Mouse (Mus musculus): Measurements from ENCODE around the gene Bcas3.

DNA sequence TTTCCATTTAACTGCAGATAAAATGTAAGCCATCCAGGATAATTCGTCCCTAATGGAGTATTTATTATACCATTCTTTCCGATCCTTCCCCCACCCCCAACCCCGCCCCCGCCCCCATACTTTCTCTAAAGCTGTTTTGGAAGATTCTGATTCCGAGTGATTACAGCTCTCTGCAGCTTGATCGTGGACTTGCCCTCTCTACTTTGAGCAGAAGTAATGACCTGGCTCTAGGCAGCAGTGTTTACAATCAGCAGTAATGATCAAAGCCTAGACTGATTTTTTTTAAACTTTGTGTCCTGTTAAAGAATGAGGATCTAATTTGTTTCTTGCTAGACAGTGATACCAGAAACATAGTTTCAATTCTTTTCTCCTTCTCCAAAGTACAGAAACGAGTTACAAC, 314.2 kb downstream of the Bcas3 start:
- TF ChIP-seq CTCF (IDR thresholded peaks at IDR 0.05; ENCODE audit: low read depth, low read length) (no peak), POLR2AphosphoS5 (IDR thresholded peaks at IDR 0.05; ENCODE audit: insufficient replicate concordance, low read depth, low read length) (no peak), TAL1 (conservative IDR thresholded peaks at IDR 0.05; ENCODE audit: low read depth, low read length) (no peak), GATA1 (IDR thresholded peaks at IDR 0.05; ENCODE audit: borderline replicate concordance, low read length) (no peak)

Data from G1E (cell line).